Mouse (Mus musculus) hindbrain, embryonic 14.5 days (tissue): Measurements from ENCODE around the gene Abca7. TPM values are rescaled to one million over a fixed set of nuclear protein-coding genes. Genes with fewer than 3 reads are reported as not detected.

Source experiments
- ATAC-seq: fragments of 200-750 bp; cut with Nextera tagmentation; 2 replicates; pipeline ENCODE4 v1.8.0; 2017; ENCODE audit warnings: moderate number of reproducible peaks, mild to moderate bottlenecking, moderate TSS enrichment, moderate library complexity; ENCODE audit not compliant: low FRiP score
- DNase-seq: peaks from one replicate; pipeline ENCODE4 v3.0.0-alpha.2; 2015; ENCODE audit warnings: low spot score
- H3K27ac ChIP-seq: fragments of 300-500 bp; sonication (generic); 2 replicates; pipeline ENCODE4 v1.5.1; 2014; ENCODE audit warnings: mild to moderate bottlenecking, moderate library complexity
- H3K27me3 ChIP-seq: fragments of 300-500 bp; sonication (generic); 2 replicates; pipeline ENCODE4 v1.6.1; 2014; ENCODE audit warnings: mild to moderate bottlenecking, low read length, mixed read lengths; ENCODE audit not compliant: control insufficient read depth, insufficient read depth
- H3K36me3 ChIP-seq: fragments of 300-500 bp; sonication (generic); replicated peaks from 2 replicates; pipeline ENCODE4 v1.6.1; 2014; ENCODE audit not compliant: control insufficient read depth, insufficient read depth
- H3K4me1 ChIP-seq: fragments of 300-500 bp; sonication (generic); replicated peaks from 2 replicates; pipeline ENCODE4 v1.6.1; 2014; ENCODE audit warnings: antibody characterized with exemption, low read length, mixed read lengths; ENCODE audit not compliant: control insufficient read depth, insufficient read depth
- H3K4me2 ChIP-seq: fragments of 300-500 bp; sonication (generic); replicated peaks from 2 replicates; pipeline ENCODE4 v1.6.1; 2014; ENCODE audit warnings: mild to moderate bottlenecking, moderate library complexity
- H3K4me3 ChIP-seq: fragments of 300-500 bp; sonication (generic); replicated peaks from 2 replicates; pipeline ENCODE4 v1.5.1; 2014; ENCODE audit warnings: mild to moderate bottlenecking, low read length
- H3K9ac ChIP-seq: fragments of 300-500 bp; sonication (generic); 2 replicates; pipeline ENCODE4 v1.6.1; 2014
- H3K9me3 ChIP-seq: fragments of 300-500 bp; sonication (generic); 2 replicates; pipeline ENCODE4 v1.6.1; 2016; ENCODE audit warnings: low read length; ENCODE audit not compliant: control insufficient read depth
- WGBS: fragments of 180-500 bp; shearing (Covaris S2); extraction: QIAGEN DNeasy Blood & Tissue Kit; methylation state at CpG from one replicate; pipeline ENCODE4 v1.1.7; 2014; 5-methylcytosine and 5-hydroxymethylcytosine counted together
- polyA plus RNA-seq: library from polyadenylated mRNA; unstranded; fragments of >200 nt; fragmentation: Nextera tagmentation; extraction: Ambion mirVana; gene quantifications from 2 replicates; pipeline ENCODE4 v1.2.1, GENCODE M21; 2014

Abca7 gene
- polyA plus RNA-seq, 1 experiment from 2014 or later = 4.1 TPM

- Histone ChIP-seq H3K27ac (no peak overlapping the region), H3K9ac (peak overlapping the region; percentile 50), H3K4me2 (peak overlapping the region; percentile 60), H3K36me3 (no peaks in the 10 kb centered on the region), H3K4me3 (peak overlapping the region; percentile 39), H3K4me1 (peaks cover 10% of the 10 kb centered on the region; the same call in 1 of the 2 replicates), H3K9me3 (no peaks in the 10 kb centered on the region), H3K27me3 (peaks cover 16% of the 10 kb centered on the region)
- DNase-seq = peak; percentile 86
- WGBS = under 1% methylated on average over 35 of the region's 35 CpGs
- peak; percentile 79 for ATAC-seq
Measured at GRCm38 (mm10) chr10:79997034-79997760, 903 bp downstream of the Abca7 start.

GRCm38 (mm10) chr10:79997819-79998218 is 1.5 kb downstream of the Abca7 start:
- DNase-seq = no peak
- peaks cover 10% of the 10 kb centered on the region; the same call in 1 of the 2 replicates for H3K4me1 ChIP-seq
- H3K27ac ChIP-seq = no peak overlapping the region
- peak overlapping the region; percentile 60 for H3K4me2 ChIP-seq
- no peak for ATAC-seq
- 5% methylated on average over 15 of the region's 15 CpGs for WGBS
- no peaks in the 10 kb centered on the region for H3K9me3 ChIP-seq
- H3K27me3 ChIP-seq = peaks cover 22% of the 10 kb centered on the region
- H3K36me3 ChIP-seq = no peaks in the 10 kb centered on the region
- peak overlapping the region; percentile 50 for H3K9ac ChIP-seq
- peak overlapping the region; percentile 39 for H3K4me3 ChIP-seq

GRCm38 (mm10) chr10:80001945-80002344 is 5.7 kb downstream of the Abca7 start:
- H3K9ac ChIP-seq = no peak overlapping the region
- no peak overlapping the region for H3K4me2 ChIP-seq
- 73% methylated on average over 9 of the region's 9 CpGs for WGBS
- H3K27ac ChIP-seq = no peak overlapping the region
- peaks cover 10% of the 10 kb centered on the region; the same call in 1 of the 2 replicates for H3K4me1 ChIP-seq
- ATAC-seq = no peak
- H3K27me3 ChIP-seq = peaks cover 31% of the 10 kb centered on the region
- no peak for DNase-seq
- H3K36me3 ChIP-seq = no peaks in the 10 kb centered on the region
- no peaks in the 10 kb centered on the region for H3K9me3 ChIP-seq
- H3K4me3 ChIP-seq = no peak overlapping the region

GRCm38 (mm10) chr10:80002829-80003228 is 6.5 kb downstream of the Abca7 start:
- Histone ChIP-seq H3K27me3 (peaks cover 31% of the 10 kb centered on the region), H3K9me3 (no peaks in the 10 kb centered on the region), H3K9ac (no peak overlapping the region), H3K4me2 (no peak overlapping the region), H3K36me3 (no peaks in the 10 kb centered on the region), H3K27ac (no peak overlapping the region), H3K4me3 (no peak overlapping the region), H3K4me1 (peaks cover 7% of the 10 kb centered on the region; the same call in 1 of the 2 replicates)
- no peak for ATAC-seq
- WGBS = 25% methylated on average over 21 of the region's 21 CpGs
- DNase-seq = no peak

GRCm38 (mm10) chr10:80003374-80004232 is 7.3 kb downstream of the Abca7 start:
- DNase-seq = no peak
- Histone ChIP-seq H3K27me3 (peaks cover 31% of the 10 kb centered on the region), H3K9ac (no peak overlapping the region), H3K4me2 (no peak overlapping the region), H3K4me1 (no peaks in the 10 kb centered on the region), H3K9me3 (no peaks in the 10 kb centered on the region), H3K36me3 (no peaks in the 10 kb centered on the region), H3K4me3 (no peak overlapping the region), H3K27ac (no peak overlapping the region)
- WGBS = 62% methylated on average over 9 of the region's 9 CpGs
- ATAC-seq = no peak

- H3K4me3 ChIP-seq = no peak overlapping the region
- no peaks in the 10 kb centered on the region for H3K9me3 ChIP-seq
- H3K27me3 ChIP-seq = peaks cover 31% of the 10 kb centered on the region
- no peak overlapping the region for H3K9ac ChIP-seq
- no peak overlapping the region for H3K27ac ChIP-seq
- WGBS = 90% methylated on average over 8 of the region's 8 CpGs
- ATAC-seq (no peak), DNase-seq (no peak)
- no peak overlapping the region for H3K4me2 ChIP-seq
- H3K36me3 ChIP-seq = 0 out of 2 replicates have a peak, but pooled peaks cover 6% of the 10 kb centered on the region
- no peaks in the 10 kb centered on the region for H3K4me1 ChIP-seq
Measured at GRCm38 (mm10) chr10:80004233-80004705, 8.0 kb downstream of the Abca7 start.

- Histone ChIP-seq H3K9ac (no peak overlapping the region), H3K27ac (no peak overlapping the region), H3K36me3 (peaks cover 31% of the 10 kb centered on the region), H3K4me2 (no peak overlapping the region), H3K9me3 (peaks cover 26% of the 10 kb centered on the region), H3K4me1 (no peaks in the 10 kb centered on the region), H3K27me3 (peaks cover 48% of the 10 kb centered on the region), H3K4me3 (no peak overlapping the region)
- 86% methylated on average over 6 of the region's 6 CpGs for WGBS
- no peak for DNase-seq
- ATAC-seq = no peak
Measured at GRCm38 (mm10) chr10:80011740-80012139, 15.4 kb downstream of the Abca7 start.

GRCm38 (mm10) chr10:80013609-80014008 is 17.3 kb downstream of the Abca7 start:
- no peak overlapping the region for H3K4me3 ChIP-seq
- WGBS = 36% methylated on average over 25 of the region's 25 CpGs
- no peak for DNase-seq
- H3K9me3 ChIP-seq = peaks cover 26% of the 10 kb centered on the region
- peaks cover 50% of the 10 kb centered on the region for H3K27me3 ChIP-seq
- H3K9ac ChIP-seq = no peak overlapping the region
- H3K4me1 ChIP-seq = no peaks in the 10 kb centered on the region
- ATAC-seq = no peak
- no peak overlapping the region for H3K27ac ChIP-seq
- H3K4me2 ChIP-seq = no peak overlapping the region
- H3K36me3 ChIP-seq = peaks cover 31% of the 10 kb centered on the region
